Mouse (Mus musculus): ENCODE data around the gene Ms4a6b.

DNA sequence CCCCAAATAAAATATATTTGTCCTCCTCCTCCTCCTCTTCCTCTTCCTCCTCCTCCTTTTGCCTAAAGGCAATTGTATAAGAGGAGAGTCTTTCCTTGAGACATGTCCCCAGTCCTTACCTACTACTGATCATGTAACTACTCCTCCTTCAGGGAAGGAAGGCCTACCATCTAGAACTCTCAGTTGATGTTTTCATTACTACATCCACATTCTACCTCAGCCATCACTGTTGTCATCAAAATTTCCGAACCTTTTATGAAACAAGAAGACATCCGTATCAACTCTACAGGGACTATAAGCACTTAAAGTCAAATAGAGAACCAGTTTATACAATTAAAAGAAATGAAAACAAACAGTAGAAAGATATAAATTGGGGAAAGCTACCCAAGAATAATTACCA, 33.6 kb upstream of the Ms4a6b start:
- TF ChIP-seq CTCF (conservative IDR thresholded peaks at IDR 0.05; ENCODE audit: insufficient read depth, insufficient read length, low read depth, low read length), result no peak
- no peak for TF ChIP-seq POLR2A (IDR thresholded peaks at IDR 0.05; ENCODE audit: low read depth, low read length)

Measured in kidney, adult 2 months (tissue).